Mouse (Mus musculus): ENCODE measurements around the gene Fkbp14.
A peak's percentile ranks its signal among the peaks of the same experiment; 100 is the strongest.

Fkbp14 gene

DNA sequence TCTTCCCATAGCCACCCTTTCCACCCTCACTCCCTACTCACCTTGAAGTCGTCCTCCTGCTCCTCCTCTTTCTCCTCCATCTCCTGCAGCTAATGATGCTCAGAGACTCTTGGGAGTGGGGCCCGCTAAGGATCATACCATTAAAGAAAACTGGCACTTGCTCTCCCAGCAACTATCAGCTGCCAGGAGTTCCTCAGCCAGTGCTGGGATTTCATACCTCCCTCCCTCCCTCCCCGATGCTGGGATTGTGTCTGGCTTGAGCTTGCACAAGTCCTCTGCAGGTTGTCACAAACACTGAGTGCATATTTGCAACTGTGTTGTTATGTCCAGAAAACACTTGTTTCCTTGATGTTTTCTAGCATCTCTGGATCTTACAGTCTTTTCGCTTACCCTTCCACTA, at the start of gene Fkbp14:
Gene Fkbp14, minus strand, starts transcription at position 101 of the 400 bp plus-strand sequence.
- DNase-seq (ENCODE audit: low read depth, low spot score), result no peak

- DNase-seq (ENCODE audit: low read depth, low spot score), result no peak
These were observed 46.1 kb upstream of the Fkbp14 start for GRCm38 (mm10) chr6:54643181-54643580.

DNA sequence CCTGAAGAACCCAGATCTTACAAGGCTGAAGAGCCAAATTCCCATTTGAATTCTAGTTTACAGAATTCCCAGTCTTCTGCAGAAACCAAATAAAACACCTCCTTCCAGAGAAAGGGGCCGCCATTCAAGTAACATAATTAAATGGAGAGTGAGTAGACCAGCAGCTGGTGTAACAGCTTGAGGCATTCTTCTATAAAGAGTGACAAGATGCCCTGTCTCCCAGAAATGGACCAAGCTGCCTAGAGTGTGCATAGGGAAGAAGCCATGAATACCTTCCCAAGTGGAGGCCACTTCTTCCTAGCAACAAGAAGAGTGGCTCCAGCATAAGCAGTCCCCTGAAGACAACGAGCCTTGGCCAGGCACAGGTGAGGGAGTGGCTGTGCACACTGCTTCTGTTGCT, 44.8 kb upstream of the Fkbp14 start:
- peak; percentile 65 for DNase-seq (ENCODE audit: low read depth, low spot score)

GRCm38 (mm10) chr6:54639877-54640276, 42.8 kb upstream of the Fkbp14 start:
- no peak for DNase-seq (ENCODE audit: low read depth, low spot score)

DNA sequence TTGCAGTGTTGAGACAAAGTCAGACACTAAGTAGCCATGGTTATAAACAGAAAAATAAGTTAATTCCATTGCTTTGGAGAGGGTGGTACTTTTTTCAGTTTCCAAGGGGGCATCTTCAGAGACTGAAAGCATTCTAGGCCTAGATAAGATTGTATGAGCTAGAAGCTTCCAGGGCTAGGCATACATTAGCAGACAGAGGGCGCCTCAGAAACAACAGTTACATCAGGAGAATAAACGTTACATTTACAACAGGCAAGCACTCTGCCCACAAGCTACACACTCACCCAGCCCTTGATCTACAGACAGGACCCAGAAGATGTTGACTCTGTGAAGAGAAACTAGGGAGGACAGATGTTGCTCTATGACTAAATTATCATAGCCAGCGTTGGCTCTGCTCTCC, 34.4 kb upstream of the Fkbp14 start:
- peak; percentile 59 for DNase-seq (ENCODE audit: low read depth, low spot score)

- DNase-seq (ENCODE audit: low read depth, low spot score), result peak; percentile 76
These were observed 32.6 kb upstream of the Fkbp14 start for GRCm38 (mm10) chr6:54629734-54630133.

DNA sequence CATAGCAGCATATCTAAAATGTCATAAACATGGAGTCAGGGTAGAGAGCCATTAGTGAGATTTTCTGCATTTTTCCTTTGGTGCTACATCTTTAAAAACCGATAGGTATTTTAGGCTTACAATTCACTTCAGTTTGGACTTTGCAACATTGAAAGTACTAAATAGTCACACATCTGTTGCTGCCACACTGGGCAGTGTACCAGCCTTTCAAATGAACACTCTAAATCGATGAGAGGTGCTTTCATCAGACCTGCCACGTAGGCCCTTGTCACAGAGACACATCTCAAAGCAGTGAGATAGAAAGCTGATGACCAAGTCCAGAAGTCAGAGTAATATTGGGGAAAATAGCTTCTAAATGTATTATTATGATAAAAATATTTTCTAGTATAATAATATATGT, 31.3 kb upstream of the Fkbp14 start:
- no peak for DNase-seq (ENCODE audit: low read depth, low spot score)

DNA sequence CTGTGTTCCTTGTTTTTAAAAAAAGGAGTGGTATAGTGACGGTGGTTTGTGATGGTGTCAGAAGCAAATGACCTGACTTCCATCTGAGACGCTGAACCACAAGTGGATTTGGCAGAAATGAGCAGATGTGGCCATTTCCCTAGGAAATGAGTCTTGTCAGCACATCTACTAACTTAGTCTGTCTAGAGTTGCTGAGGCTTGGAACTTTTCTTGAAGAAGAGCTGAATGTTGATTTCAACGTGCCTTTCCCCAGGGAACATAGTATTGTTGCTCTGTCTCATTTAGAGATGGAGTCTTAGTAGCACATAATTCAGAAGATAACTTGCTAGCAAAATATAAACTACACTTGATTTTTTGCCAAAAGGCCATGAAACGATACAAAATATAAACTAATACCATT, 23.2 kb upstream of the Fkbp14 start:
- no peak for DNase-seq (ENCODE audit: low read depth, low spot score)

GRCm38 (mm10) chr6:54619530-54619929, 22.4 kb upstream of the Fkbp14 start:
- no peak for DNase-seq (ENCODE audit: low read depth, low spot score)

DNA sequence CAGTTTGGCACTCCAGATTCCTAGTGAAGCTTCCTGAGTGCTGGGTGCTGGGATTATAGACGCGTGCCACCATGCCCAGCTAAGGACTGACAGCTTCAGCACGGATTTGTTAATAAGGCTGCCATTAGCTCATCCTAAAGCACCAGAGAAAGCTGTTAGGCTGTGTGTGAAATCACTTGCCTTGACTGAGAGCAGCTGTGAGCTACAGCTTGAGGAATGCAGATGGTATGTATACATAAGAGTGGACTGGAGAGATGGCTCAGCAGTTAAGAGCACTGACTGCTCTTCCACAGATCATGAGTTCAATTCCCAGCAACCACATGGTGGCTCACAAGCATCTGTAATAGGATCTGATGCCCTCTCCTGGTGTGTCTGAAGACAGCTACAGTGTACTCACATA, 20.3 kb upstream of the Fkbp14 start:
- no peak for DNase-seq (ENCODE audit: low read depth, low spot score)

- no peak for DNase-seq (ENCODE audit: low read depth, low spot score)
These were observed 9.1 kb upstream of the Fkbp14 start for GRCm38 (mm10) chr6:54606241-54606640.

DNA sequence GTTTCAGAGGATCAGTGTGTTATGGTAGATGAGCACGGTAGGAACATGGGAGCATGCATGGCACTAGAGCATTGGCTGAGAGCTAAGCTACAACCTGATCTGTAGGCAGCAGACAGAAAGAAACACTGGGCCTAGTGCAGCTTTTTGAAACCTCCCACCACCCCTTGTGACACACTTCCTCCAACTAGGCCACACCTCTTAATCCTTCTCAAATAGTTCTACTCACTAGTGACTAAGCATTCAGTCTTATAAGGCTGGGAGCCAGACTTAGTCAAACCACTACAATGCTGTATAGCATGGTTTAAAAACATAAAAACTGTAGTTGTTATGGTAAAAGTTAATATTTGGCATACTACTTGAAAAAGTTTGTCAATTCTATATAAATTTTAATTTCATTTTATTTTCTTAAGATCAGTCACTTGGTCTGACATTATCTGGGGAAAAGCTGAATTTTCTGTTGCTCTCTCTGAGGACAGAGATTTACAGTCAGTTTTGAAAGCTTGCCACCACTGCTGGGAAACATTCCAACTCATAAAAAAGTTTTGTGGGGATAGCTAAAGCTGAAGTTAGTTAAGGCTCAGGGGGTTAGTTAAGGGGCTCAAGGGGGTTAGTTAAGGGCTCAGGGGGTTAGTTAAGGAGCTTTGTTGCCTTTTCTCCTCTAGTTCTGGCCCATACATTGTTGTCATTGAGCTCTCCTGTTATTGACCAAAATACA, 7.0 kb upstream of the Fkbp14 start:
- no peak for DNase-seq (ENCODE audit: low read depth, low spot score)

GRCm38 (mm10) chr6:54602891-54603290, 5.8 kb upstream of the Fkbp14 start:
- DNase-seq (ENCODE audit: low read depth, low spot score), result no peak

- DNase-seq (ENCODE audit: low read depth, low spot score), result no peak
These were observed 3.7 kb upstream of the Fkbp14 start for GRCm38 (mm10) chr6:54600681-54601347.

DNA sequence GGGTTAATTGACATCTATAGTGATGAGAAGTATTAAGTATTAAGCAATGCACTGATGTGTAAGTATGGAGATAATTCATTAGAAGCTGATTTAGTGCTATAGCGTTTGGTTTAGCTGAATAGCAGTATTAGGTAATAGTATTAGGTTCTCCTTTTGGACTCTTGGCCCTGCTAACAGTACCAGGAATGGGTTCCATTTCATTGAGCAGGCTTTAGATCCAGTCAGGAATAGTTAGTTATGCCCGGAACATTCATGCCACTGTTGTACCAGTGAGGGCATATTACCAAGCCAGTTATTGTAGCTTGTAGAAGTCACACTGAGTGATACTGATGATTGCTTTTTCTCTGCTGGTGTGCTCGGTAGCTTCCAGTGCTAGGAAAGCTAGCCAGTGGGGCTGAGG, 603 bp upstream of the Fkbp14 start:
- DNase-seq (ENCODE audit: low read depth, low spot score), result no peak

GRCm38 (mm10) chr6:54595330-54595878, 1.7 kb downstream of the Fkbp14 start:
- no peak for DNase-seq (ENCODE audit: low read depth, low spot score)

DNA sequence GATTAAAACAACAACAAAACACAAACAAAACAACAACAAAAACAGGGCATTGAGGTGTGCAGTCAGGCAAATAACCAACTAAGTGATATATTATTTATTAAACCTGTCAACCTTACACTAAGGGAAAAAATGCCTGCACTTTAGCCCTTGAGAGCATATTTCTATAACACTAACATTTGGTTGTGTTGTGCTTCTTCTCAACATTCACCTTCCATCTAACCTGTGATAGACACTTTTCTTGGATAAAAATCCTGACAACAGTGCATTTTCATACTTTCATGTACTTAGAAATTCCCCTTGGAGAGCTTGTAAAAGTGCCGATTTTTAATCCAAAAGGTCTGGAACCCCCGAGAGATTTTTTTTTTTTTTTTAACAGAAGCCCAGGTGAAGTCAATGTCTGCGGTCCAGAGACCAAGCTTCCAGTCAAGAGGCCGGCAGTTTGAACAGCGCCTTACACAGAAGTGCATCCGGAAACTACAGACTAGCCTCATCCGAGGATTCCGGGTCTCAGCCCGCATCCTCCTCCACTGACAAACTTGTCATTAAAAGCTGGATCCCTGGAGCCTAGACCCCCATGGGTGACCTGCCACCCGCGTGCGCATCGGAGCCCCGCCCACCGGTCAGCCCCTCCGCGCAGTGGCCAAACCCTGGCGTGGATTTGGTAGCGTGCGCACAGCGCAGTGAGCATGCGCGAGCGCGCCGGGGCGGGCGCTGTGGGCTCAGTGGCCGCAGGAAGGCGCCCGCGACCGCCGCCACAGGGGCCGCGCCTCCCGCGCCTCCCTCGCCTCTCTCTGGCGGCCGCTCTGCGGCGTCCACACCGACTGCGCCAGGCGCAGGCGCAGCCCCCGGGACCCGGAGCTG, 2.4 kb downstream of the Fkbp14 start, which contains the start of gene Plekha8:
Gene Plekha8, plus strand, starts transcription at position 643 of the 861 bp plus-strand sequence.
- DNase-seq (ENCODE audit: low read depth, low spot score), result peak; percentile 97

DNA sequence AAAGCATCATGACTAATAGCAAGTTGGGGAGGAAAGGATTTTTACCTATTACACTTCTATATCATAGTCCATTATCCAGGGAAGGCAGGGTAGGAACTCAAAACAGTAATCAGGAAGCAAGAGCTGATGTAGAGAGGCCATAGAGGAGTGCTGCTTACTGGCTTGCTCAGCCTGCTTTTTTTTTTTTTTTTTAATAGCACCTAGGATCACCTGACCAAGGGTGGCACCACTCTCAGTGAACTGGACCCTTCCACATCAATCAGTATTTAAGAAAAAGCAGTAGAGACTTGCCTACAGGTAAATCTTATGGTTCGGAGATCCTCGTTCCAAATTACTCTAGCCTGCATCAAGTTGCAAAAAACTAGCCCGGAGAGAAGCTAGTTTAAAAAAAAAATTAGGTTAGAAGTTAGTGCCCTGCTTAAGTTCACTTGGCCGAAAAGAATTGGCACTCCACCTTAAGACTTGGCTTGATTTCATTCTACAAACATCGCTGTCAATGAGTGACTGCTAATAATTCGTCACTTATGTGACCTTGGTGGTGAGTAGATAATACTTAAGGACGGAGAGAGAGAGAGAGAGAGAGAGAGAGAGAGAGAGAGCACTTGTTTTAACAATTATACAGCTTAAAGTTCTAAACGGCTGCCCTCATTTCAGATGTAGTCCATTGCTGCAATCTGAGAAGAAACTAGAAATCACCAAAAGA, 3.2 kb downstream of the Fkbp14 start:
- no peak for DNase-seq (ENCODE audit: low read depth, low spot score)

DNA sequence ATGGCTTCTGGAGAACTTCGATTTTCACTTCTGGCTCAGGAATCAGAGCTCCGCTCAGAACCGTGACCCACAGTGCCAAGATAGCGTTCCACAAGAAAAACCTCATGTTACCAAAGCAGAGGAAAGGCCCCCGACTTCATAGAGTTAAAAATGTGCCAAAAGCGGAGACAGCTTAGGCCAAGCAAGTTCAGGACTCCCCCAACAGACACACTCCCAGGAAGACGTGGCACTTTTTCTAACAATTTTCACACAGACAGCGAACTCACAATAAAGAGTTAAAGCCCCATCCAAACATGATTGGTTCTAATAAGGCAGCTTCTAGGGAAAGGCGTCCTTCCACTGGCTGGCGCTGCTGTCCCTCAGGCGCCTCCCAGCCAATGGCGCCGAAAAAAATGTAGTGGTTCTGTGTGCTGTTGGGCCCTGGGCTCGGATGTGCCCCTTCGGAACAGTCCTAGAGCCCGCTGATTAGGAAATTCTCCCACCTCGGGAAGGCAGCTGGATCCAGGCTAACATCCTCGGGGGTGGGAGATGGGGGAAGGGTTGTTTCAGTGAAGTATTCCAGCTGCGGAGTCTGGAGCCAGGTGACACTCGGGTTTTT, 4.1 kb downstream of the Fkbp14 start:
- peak; percentile 97 for DNase-seq (ENCODE audit: low read depth, low spot score)

DNA sequence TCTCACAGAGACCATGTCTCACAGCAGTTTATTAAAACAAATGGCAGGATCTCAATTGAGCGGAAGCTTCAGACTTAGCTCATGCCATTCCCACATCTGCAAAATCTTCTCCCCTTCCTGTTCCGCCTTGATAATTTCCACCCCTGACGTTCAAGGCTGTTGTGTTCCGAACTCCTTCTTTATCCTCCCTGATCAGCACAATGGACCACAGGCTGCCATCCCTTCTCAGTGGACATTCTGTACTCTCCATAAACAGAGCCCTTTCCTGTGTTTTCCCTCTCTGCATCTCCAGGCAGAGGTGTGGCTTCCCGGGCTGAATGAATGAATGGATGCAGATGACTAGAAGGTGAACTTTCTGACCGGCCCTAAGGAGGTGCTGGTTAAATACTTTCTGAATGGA, 5.3 kb downstream of the Fkbp14 start:
- no peak for DNase-seq (ENCODE audit: low read depth, low spot score)

GRCm38 (mm10) chr6:54590691-54591090, 6.4 kb downstream of the Fkbp14 start:
- DNase-seq (ENCODE audit: low read depth, low spot score), result no peak
